Mouse (Mus musculus) kidney, embryonic 15.5 days (tissue): Measurements from ENCODE around the gene Tenm2. TPM values are rescaled to one million over a fixed set of nuclear protein-coding genes. Genes with fewer than 3 reads are reported as not detected.

Source experiments
- ATAC-seq: fragments of 200-750 bp; cut with Nextera tagmentation; replicated peaks from 2 replicates; pipeline ENCODE4 v1.8.0; 2017; ENCODE audit warnings: moderate TSS enrichment; ENCODE audit not compliant: low FRiP score
- H3K27ac ChIP-seq: fragments of 300-500 bp; sonication (generic); 2 replicates; pipeline ENCODE4 v1.5.1; 2015; ENCODE audit warnings: mild to moderate bottlenecking, inconsistent platforms
- H3K27me3 ChIP-seq: fragments of 300-500 bp; sonication (generic); 2 replicates; pipeline ENCODE4 v1.6.1; 2015; ENCODE audit warnings: inconsistent platforms
- H3K36me3 ChIP-seq: fragments of 300-500 bp; sonication (generic); 2 replicates; pipeline ENCODE4 v1.6.1; 2015; ENCODE audit warnings: inconsistent platforms
- H3K4me1 ChIP-seq: fragments of 300-500 bp; sonication (generic); 2 replicates; pipeline ENCODE4 v1.6.1; 2015; ENCODE audit warnings: inconsistent platforms
- H3K4me2 ChIP-seq: fragments of 300-500 bp; sonication (generic); 2 replicates; pipeline ENCODE4 v1.6.1; 2015; ENCODE audit warnings: moderate library complexity, mild to moderate bottlenecking, inconsistent platforms
- H3K4me3 ChIP-seq: fragments of 300-500 bp; sonication (generic); replicated peaks from 2 replicates; pipeline ENCODE4 v1.5.1; 2015; ENCODE audit warnings: mild to moderate bottlenecking, inconsistent platforms
- H3K9ac ChIP-seq: fragments of 300-500 bp; sonication (generic); 2 replicates; pipeline ENCODE4 v1.6.1; 2015; ENCODE audit warnings: mild to moderate bottlenecking, inconsistent platforms
- H3K9me3 ChIP-seq: fragments of 300-500 bp; sonication (generic); replicated peaks from 2 replicates; pipeline ENCODE4 v1.6.1; 2016; ENCODE audit warnings: inconsistent platforms
- WGBS: fragments of 180-500 bp; shearing (Covaris S2); methylation state at CpG from one replicate; pipeline ENCODE4 v1.1.7; 2015; ENCODE audit warnings: mixed read lengths; 5-methylcytosine and 5-hydroxymethylcytosine counted together
- polyA plus RNA-seq: library from polyadenylated mRNA; unstranded; fragments of >200 nt; fragmentation: Nextera tagmentation; extraction: Ambion mirVana; gene quantifications from 2 replicates; pipeline ENCODE4 v1.2.1, GENCODE M21; 2015

The Tenm2 gene
- polyA plus RNA-seq, 1 experiment from 2014 or later = 0.78 TPM

GRCm38 (mm10) chr11:36000585-36001281, 1235.0 kb downstream of the Tenm2 start:
- Histone ChIP-seq H3K9me3 (no peaks in the 10 kb centered on the region), H3K36me3 (no peaks in the 10 kb centered on the region), H3K9ac (no peak overlapping the region), H3K27ac (no peak overlapping the region), H3K4me2 (peak overlapping the region; percentile 62), H3K4me3 (peak overlapping the region; percentile 32), H3K27me3 (peaks cover 40% of the 10 kb centered on the region), H3K4me1 (peaks cover 15% of the 10 kb centered on the region)
- WGBS = 5% methylated on average over 10 of the region's 10 CpGs
- ATAC-seq = peak; percentile 34

DNA sequence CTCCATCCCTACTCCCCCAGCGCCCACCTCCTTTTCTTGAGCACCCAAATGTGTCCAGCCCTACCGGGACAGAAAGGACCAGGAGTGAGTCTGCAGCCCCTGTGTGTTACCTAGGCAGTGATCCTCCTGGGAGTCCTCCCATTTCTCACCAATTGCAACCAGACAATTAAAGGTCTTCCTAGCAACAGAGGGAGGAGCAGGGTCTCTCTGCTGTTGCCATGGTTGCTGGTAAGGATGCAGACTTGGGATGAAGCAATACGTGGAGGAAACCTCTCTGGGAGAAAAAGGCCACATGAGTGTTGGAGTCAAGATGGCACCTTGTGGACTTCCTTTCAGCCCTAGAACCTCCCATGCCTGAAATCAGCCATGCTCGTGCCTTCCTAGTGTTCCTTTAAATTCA, 1235.7 kb downstream of the Tenm2 start:
- Histone ChIP-seq H3K27me3 (peaks cover 40% of the 10 kb centered on the region), H3K27ac (no peak overlapping the region), H3K4me3 (no peak overlapping the region), H3K36me3 (no peaks in the 10 kb centered on the region), H3K4me1 (peaks cover 15% of the 10 kb centered on the region), H3K9me3 (no peaks in the 10 kb centered on the region), H3K9ac (no peak overlapping the region), H3K4me2 (no peak overlapping the region)
- ATAC-seq = no peak
- 20% methylated on average over 4 of the region's 4 CpGs for WGBS

DNA sequence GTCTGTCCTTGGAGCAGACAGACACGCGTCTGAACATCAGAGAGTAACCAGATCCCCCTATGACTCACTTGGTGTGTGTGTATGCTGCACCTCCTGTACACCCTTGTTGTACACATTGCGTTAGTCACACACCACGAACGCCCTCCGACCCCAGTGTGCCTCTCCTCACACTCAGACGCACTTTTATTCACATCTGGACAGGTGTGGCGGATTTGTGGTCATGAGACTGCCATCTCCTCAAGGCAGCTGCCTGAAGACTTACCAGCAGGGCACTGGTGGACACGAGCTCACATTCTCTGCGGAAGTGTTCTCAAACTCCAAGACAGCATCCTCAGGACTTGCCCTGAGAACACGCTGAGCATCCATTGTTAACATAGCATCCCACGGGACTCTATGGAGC, 1237.7 kb downstream of the Tenm2 start:
- Histone ChIP-seq H3K4me3 (no peak overlapping the region), H3K4me2 (no peak overlapping the region), H3K27ac (no peak overlapping the region), H3K27me3 (peaks cover 24% of the 10 kb centered on the region), H3K9me3 (no peaks in the 10 kb centered on the region), H3K36me3 (no peaks in the 10 kb centered on the region), H3K9ac (no peak overlapping the region), H3K4me1 (peaks cover 15% of the 10 kb centered on the region)
- 64% methylated on average over 12 of the region's 12 CpGs for WGBS
- ATAC-seq = no peak

GRCm38 (mm10) chr11:35995310-35995709, 1240.5 kb downstream of the Tenm2 start:
- no peaks in the 10 kb centered on the region for H3K9me3 ChIP-seq
- no peak overlapping the region for H3K27ac ChIP-seq
- no peak overlapping the region for H3K4me3 ChIP-seq
- no peak for ATAC-seq
- H3K36me3 ChIP-seq = no peaks in the 10 kb centered on the region
- H3K9ac ChIP-seq = no peak overlapping the region
- H3K4me2 ChIP-seq = no peak overlapping the region
- peaks cover 13% of the 10 kb centered on the region for H3K27me3 ChIP-seq
- no peaks in the 10 kb centered on the region; the same call in 1 of the 2 replicates for H3K4me1 ChIP-seq

DNA sequence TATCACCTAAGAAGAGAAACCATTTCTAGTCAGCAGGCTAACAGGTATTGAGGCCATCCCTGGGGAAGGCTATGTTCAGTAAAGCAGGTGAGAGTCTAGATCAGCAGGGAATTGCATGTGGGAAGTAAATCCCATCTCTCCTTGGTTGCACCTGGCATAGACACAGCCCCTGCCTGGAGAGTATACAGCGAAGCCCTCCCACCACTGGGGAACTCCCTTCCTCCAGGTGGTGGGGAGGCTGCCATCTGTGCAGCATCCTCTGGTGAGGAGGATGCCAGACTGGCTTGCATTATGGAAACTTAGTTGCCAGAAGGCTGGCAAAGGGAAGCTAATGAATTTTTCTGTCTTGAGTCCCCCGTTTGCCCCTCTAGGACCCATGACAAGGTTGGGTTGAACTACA, 1243.9 kb downstream of the Tenm2 start:
- Histone ChIP-seq H3K9ac (no peak overlapping the region), H3K27me3 (no peaks in the 10 kb centered on the region), H3K9me3 (no peaks in the 10 kb centered on the region), H3K4me2 (no peak overlapping the region), H3K36me3 (no peaks in the 10 kb centered on the region), H3K4me3 (no peak overlapping the region), H3K27ac (no peak overlapping the region), H3K4me1 (no peaks in the 10 kb centered on the region)
- no peak for ATAC-seq
- 81% methylated on average over 2 of the region's 2 CpGs for WGBS

DNA sequence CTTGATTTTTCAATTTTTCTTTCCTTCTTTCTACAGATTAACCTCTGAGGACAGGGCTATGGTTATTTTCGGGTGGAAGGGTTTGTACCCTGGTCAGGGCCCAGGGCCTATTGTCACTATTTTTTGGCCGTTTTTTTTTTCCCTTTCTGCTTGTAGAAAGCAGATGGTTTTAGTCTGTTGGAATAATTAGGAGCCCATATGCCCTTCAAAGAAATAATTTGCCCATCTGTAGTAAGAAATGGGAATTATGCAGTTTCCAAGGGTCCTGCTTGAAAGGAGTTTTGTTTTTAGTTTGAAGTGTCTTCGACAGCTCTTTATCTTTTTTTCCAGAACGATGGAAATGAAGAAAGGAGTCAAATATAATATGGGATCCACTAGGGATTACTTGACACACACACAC, 1245.8 kb downstream of the Tenm2 start:
- Histone ChIP-seq H3K27ac (no peak overlapping the region), H3K4me2 (no peak overlapping the region), H3K4me1 (peaks cover 11% of the 10 kb centered on the region), H3K36me3 (no peaks in the 10 kb centered on the region), H3K9ac (no peak overlapping the region), H3K27me3 (peaks cover 4% of the 10 kb centered on the region), H3K4me3 (no peak overlapping the region), H3K9me3 (no peaks in the 10 kb centered on the region)
- ATAC-seq = no peak
- WGBS = 83% methylated on average over 4 of the region's 4 CpGs

DNA sequence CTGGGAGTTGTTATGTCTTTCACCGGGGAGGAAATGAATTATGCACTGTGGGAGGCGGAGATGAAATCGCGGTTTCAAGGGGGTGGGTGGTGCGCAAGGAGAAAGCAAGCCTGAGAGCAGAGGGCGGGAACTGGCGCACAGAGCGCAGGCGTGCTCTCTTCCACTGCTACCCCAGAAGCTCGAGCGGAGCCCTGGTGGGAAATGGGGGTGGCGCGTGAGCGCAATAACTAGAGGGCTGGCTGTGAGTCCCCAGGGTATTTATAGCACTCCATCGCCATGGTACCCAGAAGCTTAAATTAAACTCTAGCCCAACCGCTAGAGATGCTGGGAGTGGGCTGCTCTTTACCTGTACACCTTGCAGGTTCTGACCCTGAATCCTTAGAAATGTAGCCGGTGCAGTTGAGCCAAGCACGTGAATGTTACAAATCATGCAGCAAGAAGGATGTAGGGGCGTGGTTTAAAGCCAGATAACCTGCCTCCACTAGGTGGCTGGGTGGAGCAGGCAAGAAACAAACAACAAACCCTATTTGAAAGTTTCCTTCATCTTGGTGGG, 1249.8 kb downstream of the Tenm2 start:
- 0 out of 2 replicates have a peak overlapping the region, but pooled peaks have one; percentile 14 for H3K9ac ChIP-seq
- H3K36me3 ChIP-seq = no peaks in the 10 kb centered on the region
- under 1% methylated on average over 19 of the region's 19 CpGs for WGBS
- peak; percentile 77 for ATAC-seq
- H3K9me3 ChIP-seq = no peaks in the 10 kb centered on the region
- peaks cover 22% of the 10 kb centered on the region for H3K27me3 ChIP-seq
- peak overlapping the region; percentile 48; the same call in 1 of the 2 replicates for H3K27ac ChIP-seq
- peak overlapping the region; percentile 66 for H3K4me2 ChIP-seq
- H3K4me3 ChIP-seq = peak overlapping the region; percentile 33
- H3K4me1 ChIP-seq = peaks cover 11% of the 10 kb centered on the region

DNA sequence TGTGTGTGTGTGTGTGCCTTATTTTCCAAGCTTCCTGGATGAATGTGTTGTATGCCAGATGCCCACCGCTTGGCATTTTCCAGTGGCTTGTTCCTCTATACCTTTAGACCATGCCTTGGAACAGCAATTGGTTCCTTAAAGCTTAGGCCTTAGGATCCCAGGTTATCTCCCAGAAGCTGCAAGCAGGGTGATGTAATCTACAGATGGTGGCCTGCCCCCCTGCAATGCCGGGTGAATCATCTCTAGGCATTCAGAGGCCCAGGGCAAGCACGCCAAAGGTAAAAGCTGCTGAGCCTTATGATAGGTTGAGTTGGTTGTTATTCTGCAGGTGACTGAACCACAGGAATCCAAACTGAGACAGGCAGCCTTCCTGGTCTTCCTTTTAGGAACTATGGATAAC, 1253.0 kb downstream of the Tenm2 start:
- H3K4me2 ChIP-seq = no peak overlapping the region
- no peaks in the 10 kb centered on the region for H3K36me3 ChIP-seq
- peaks cover 39% of the 10 kb centered on the region for H3K27me3 ChIP-seq
- no peak for ATAC-seq
- H3K9ac ChIP-seq = no peak overlapping the region
- H3K9me3 ChIP-seq = no peaks in the 10 kb centered on the region
- no peak overlapping the region for H3K4me3 ChIP-seq
- H3K4me1 ChIP-seq = peaks cover 34% of the 10 kb centered on the region
- H3K27ac ChIP-seq = no peak overlapping the region
- WGBS = 78% methylated on average over 3 of the region's 3 CpGs

GRCm38 (mm10) chr11:35980411-35980917, 1255.3 kb downstream of the Tenm2 start, which contains the start of gene Wwc1:
Wwc1 (minus strand) TSS chr11:35980527.
- Histone ChIP-seq H3K4me3 (peak within 1 kb of the TSS; percentile 77), H3K9ac (peak within 1 kb of the TSS; percentile 70), H3K4me1 (peaks cover 46% of the 10 kb centered on the region), H3K27me3 (peaks cover 39% of the 10 kb centered on the region), H3K27ac (peak within 1 kb of the TSS; percentile 57), H3K9me3 (no peaks in the 10 kb centered on the region), H3K4me2 (peak within 1 kb of the TSS; percentile 93), H3K36me3 (no peaks in the 10 kb centered on the region)
- ATAC-seq = peak; percentile 82
- 0% methylated on average over 46 of the region's 47 CpGs for WGBS

GRCm38 (mm10) chr11:35979733-35980410, 1255.9 kb downstream of the Tenm2 start:
- peak overlapping the region; percentile 77 for H3K4me3 ChIP-seq
- peaks cover 37% of the 10 kb centered on the region for H3K27me3 ChIP-seq
- H3K27ac ChIP-seq = peak overlapping the region; percentile 57
- H3K9ac ChIP-seq = peak overlapping the region; percentile 70
- H3K4me2 ChIP-seq = peak overlapping the region; percentile 93
- peak; percentile 54 for ATAC-seq
- under 1% methylated on average over 52 of the region's 66 CpGs for WGBS
- H3K4me1 ChIP-seq = peaks cover 46% of the 10 kb centered on the region
- H3K36me3 ChIP-seq = no peaks in the 10 kb centered on the region
- no peaks in the 10 kb centered on the region for H3K9me3 ChIP-seq

GRCm38 (mm10) chr11:35979266-35979732, 1256.5 kb downstream of the Tenm2 start:
- peak overlapping the region; percentile 57 for H3K27ac ChIP-seq
- no peak; the same call in 1 of the 2 replicates for ATAC-seq
- H3K4me1 ChIP-seq = peaks cover 46% of the 10 kb centered on the region
- H3K9me3 ChIP-seq = no peaks in the 10 kb centered on the region
- 0% methylated on average over 12 of the region's 12 CpGs for WGBS
- peak overlapping the region; percentile 70 for H3K9ac ChIP-seq
- H3K27me3 ChIP-seq = peaks cover 35% of the 10 kb centered on the region
- H3K4me2 ChIP-seq = peak overlapping the region; percentile 93
- peak overlapping the region; percentile 77 for H3K4me3 ChIP-seq
- no peaks in the 10 kb centered on the region for H3K36me3 ChIP-seq

DNA sequence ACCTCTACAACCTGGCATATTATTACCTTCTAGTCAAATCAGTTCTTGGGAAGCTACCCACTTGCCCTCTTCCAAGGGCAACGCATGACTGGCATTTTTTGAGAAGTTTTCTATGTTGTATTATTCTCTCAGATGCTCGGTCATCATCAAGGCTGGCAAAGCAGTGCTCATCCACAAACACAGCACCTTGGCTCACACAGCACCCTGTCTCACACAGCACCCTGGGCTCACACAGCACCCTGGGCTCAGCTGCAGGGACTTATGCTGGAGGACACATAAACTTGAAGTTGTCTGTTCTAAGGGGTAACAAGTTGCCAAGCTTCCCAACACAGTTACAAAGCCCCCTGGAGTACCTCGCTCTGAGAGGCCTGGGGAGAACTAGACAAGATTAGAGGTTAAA, 1258.0 kb downstream of the Tenm2 start:
- Histone ChIP-seq H3K4me2 (peak overlapping the region; percentile 93), H3K27ac (no peak overlapping the region), H3K9ac (no peak overlapping the region), H3K4me3 (no peak overlapping the region), H3K9me3 (no peaks in the 10 kb centered on the region), H3K4me1 (peaks cover 55% of the 10 kb centered on the region), H3K36me3 (no peaks in the 10 kb centered on the region), H3K27me3 (peaks cover 31% of the 10 kb centered on the region)
- no peak for ATAC-seq
- WGBS = 90% methylated on average over 3 of the region's 3 CpGs
